Mouse (Mus musculus): ENCODE results near the gene Polr3b.

DNA sequence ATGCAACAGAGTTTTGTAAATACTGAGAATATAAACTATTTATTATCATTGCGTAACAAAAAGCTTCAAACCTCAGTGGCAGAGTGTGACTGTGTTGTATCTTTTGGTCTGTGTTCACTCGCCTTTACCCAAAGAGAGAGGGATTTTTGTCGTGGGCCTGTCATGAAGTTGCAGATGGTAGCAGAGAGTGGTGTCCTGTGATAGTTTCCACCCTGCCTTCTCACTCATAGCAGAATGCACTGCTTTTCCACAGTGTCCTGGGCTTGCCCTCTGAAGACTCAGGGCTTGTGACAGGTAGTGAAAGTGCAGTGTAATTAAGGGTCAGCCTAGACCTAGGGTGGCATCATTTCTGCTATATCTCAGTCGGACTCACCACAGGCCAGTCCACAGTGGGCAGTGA is 32.6 kb downstream of the Polr3b start:
- TF ChIP-seq TAL1 (IDR thresholded peaks at IDR 0.05; ENCODE audit: low read length) (no peak), GATA1 (IDR thresholded peaks at IDR 0.05; ENCODE audit: low read length) (no peak)
